Mouse (Mus musculus): ENCODE measurements around the gene Tdrd7. TPM values are rescaled to one million over a fixed set of nuclear protein-coding genes. Genes with fewer than 3 reads are reported as not detected.

The Tdrd7 gene
- polyA plus RNA-seq, 1 experiment from 2014 or later: 24.9 TPM

- Histone ChIP-seq H3K9me3 (replicated peaks; ENCODE audit: control insufficient read depth, low read length, poor library complexity, severe bottlenecking) (no peaks in the 10 kb centered on the region), H3K27me3 (ENCODE audit: control insufficient read depth, insufficient read depth, low read depth, low read length) (no peaks in the 10 kb centered on the region), H3K4me1 (ENCODE audit: control insufficient read depth, insufficient read depth, low read length) (no peaks in the 10 kb centered on the region), H3K4me3 (ENCODE audit: low read depth, low read length) (no peak overlapping the region), H3K4me2 (ENCODE audit: low read length) (no peak overlapping the region), H3K9ac (ENCODE audit: low read depth, low read length) (no peak overlapping the region), H3K36me3 (ENCODE audit: control insufficient read depth, insufficient read depth, low read length) (peaks cover 5% of the 10 kb centered on the region; the same call in 1 of the 2 replicates), H3K27ac (ENCODE audit: low read length) (no peak overlapping the region)
- 78% methylated on average over 6 of the region's 6 CpGs for WGBS
- no peak for ATAC-seq
Observed at GRCm38 (mm10) chr4:45990427-45991135, 25.4 kb downstream of the Tdrd7 start.

- no peak overlapping the region for H3K4me2 ChIP-seq (ENCODE audit: low read length)
- H3K9ac ChIP-seq (ENCODE audit: low read depth, low read length): no peak overlapping the region
- H3K36me3 ChIP-seq (ENCODE audit: control insufficient read depth, insufficient read depth, low read length): peaks cover 7% of the 10 kb centered on the region
- no peak overlapping the region for H3K27ac ChIP-seq (ENCODE audit: low read length)
- no peaks in the 10 kb centered on the region for H3K9me3 ChIP-seq (replicated peaks; ENCODE audit: control insufficient read depth, low read length, poor library complexity, severe bottlenecking)
- no peak for ATAC-seq
- H3K4me1 ChIP-seq (ENCODE audit: control insufficient read depth, insufficient read depth, low read length): no peaks in the 10 kb centered on the region
- H3K4me3 ChIP-seq (ENCODE audit: low read depth, low read length): no peak overlapping the region
- no peaks in the 10 kb centered on the region for H3K27me3 ChIP-seq (ENCODE audit: control insufficient read depth, insufficient read depth, low read depth, low read length)
- WGBS: 91% methylated on average over 4 of the region's 4 CpGs
Observed at GRCm38 (mm10) chr4:45998536-45998935, 33.4 kb downstream of the Tdrd7 start.

- WGBS: 90% methylated on average over 5 of the region's 5 CpGs
Observed at GRCm38 (mm10) chr4:46008142-46008793, 43.1 kb downstream of the Tdrd7 start.

GRCm38 (mm10) chr4:46011698-46012097 is 46.6 kb downstream of the Tdrd7 start:
- Histone ChIP-seq H3K36me3 (ENCODE audit: control insufficient read depth, insufficient read depth, low read length) (peaks cover 12% of the 10 kb centered on the region), H3K4me3 (ENCODE audit: low read depth, low read length) (no peak overlapping the region), H3K9me3 (replicated peaks; ENCODE audit: control insufficient read depth, low read length, poor library complexity, severe bottlenecking) (no peaks in the 10 kb centered on the region), H3K4me1 (ENCODE audit: control insufficient read depth, insufficient read depth, low read length) (no peaks in the 10 kb centered on the region), H3K9ac (ENCODE audit: low read depth, low read length) (no peak overlapping the region), H3K4me2 (ENCODE audit: low read length) (no peak overlapping the region), H3K27me3 (ENCODE audit: control insufficient read depth, insufficient read depth, low read depth, low read length) (no peaks in the 10 kb centered on the region), H3K27ac (ENCODE audit: low read length) (no peak overlapping the region)
- WGBS: 96% methylated on average over 2 of the region's 2 CpGs
- ATAC-seq: no peak

More at GRCm38 (mm10) chr4:46008142-46008793, 43.1 kb downstream of the Tdrd7 start:
- no peak for ATAC-seq
- Histone ChIP-seq H3K36me3 (ENCODE audit: control insufficient read depth, insufficient read depth, low read length) (peaks cover 20% of the 10 kb centered on the region), H3K27ac (ENCODE audit: low read length) (no peak overlapping the region), H3K9ac (ENCODE audit: low read depth, low read length) (no peak overlapping the region), H3K9me3 (replicated peaks; ENCODE audit: control insufficient read depth, low read length, poor library complexity, severe bottlenecking) (no peaks in the 10 kb centered on the region), H3K4me1 (ENCODE audit: control insufficient read depth, insufficient read depth, low read length) (no peaks in the 10 kb centered on the region), H3K27me3 (ENCODE audit: control insufficient read depth, insufficient read depth, low read depth, low read length) (no peaks in the 10 kb centered on the region), H3K4me2 (ENCODE audit: low read length) (no peak overlapping the region), H3K4me3 (ENCODE audit: low read depth, low read length) (no peak overlapping the region)

GRCm38 (mm10) chr4:46015605-46016004 is 50.5 kb downstream of the Tdrd7 start:
- Histone ChIP-seq H3K4me3 (ENCODE audit: low read depth, low read length) (no peak overlapping the region), H3K36me3 (ENCODE audit: control insufficient read depth, insufficient read depth, low read length) (peaks cover 16% of the 10 kb centered on the region; the same call in 1 of the 2 replicates), H3K27me3 (ENCODE audit: control insufficient read depth, insufficient read depth, low read depth, low read length) (no peaks in the 10 kb centered on the region), H3K27ac (ENCODE audit: low read length) (no peak overlapping the region), H3K4me1 (ENCODE audit: control insufficient read depth, insufficient read depth, low read length) (no peaks in the 10 kb centered on the region), H3K4me2 (ENCODE audit: low read length) (no peak overlapping the region), H3K9ac (ENCODE audit: low read depth, low read length) (no peak overlapping the region), H3K9me3 (replicated peaks; ENCODE audit: control insufficient read depth, low read length, poor library complexity, severe bottlenecking) (no peaks in the 10 kb centered on the region)
- no peak for ATAC-seq
- WGBS: 93% methylated on average over 1 of the region's 1 CpGs

GRCm38 (mm10) chr4:46023021-46023481 is 57.9 kb downstream of the Tdrd7 start:
- Histone ChIP-seq H3K27ac (ENCODE audit: low read length) (no peak overlapping the region), H3K9ac (ENCODE audit: low read depth, low read length) (no peak overlapping the region), H3K27me3 (ENCODE audit: control insufficient read depth, insufficient read depth, low read depth, low read length) (no peaks in the 10 kb centered on the region), H3K4me3 (ENCODE audit: low read depth, low read length) (no peak overlapping the region), H3K9me3 (replicated peaks; ENCODE audit: control insufficient read depth, low read length, poor library complexity, severe bottlenecking) (no peaks in the 10 kb centered on the region), H3K4me2 (ENCODE audit: low read length) (no peak overlapping the region), H3K4me1 (ENCODE audit: control insufficient read depth, insufficient read depth, low read length) (no peaks in the 10 kb centered on the region), H3K36me3 (ENCODE audit: control insufficient read depth, insufficient read depth, low read length) (peaks cover 3% of the 10 kb centered on the region; the same call in 1 of the 2 replicates)
- 84% methylated on average over 3 of the region's 3 CpGs for WGBS
- no peak for ATAC-seq

- H3K27ac ChIP-seq (ENCODE audit: low read length): no peak overlapping the region
- WGBS: 48% methylated on average over 7 of the region's 7 CpGs
- no peak overlapping the region for H3K4me3 ChIP-seq (ENCODE audit: low read depth, low read length)
- H3K27me3 ChIP-seq (ENCODE audit: control insufficient read depth, insufficient read depth, low read depth, low read length): no peaks in the 10 kb centered on the region
- ATAC-seq: no peak
- no peaks in the 10 kb centered on the region for H3K4me1 ChIP-seq (ENCODE audit: control insufficient read depth, insufficient read depth, low read length)
- H3K36me3 ChIP-seq (ENCODE audit: control insufficient read depth, insufficient read depth, low read length): no peaks in the 10 kb centered on the region; the same call in 1 of the 2 replicates
- H3K9me3 ChIP-seq (replicated peaks; ENCODE audit: control insufficient read depth, low read length, poor library complexity, severe bottlenecking): no peaks in the 10 kb centered on the region
- no peak overlapping the region for H3K4me2 ChIP-seq (ENCODE audit: low read length)
- H3K9ac ChIP-seq (ENCODE audit: low read depth, low read length): no peak overlapping the region
Observed at GRCm38 (mm10) chr4:46025893-46026292, 60.8 kb downstream of the Tdrd7 start.

- Histone ChIP-seq H3K9ac (ENCODE audit: low read depth, low read length) (no peak overlapping the region), H3K4me3 (ENCODE audit: low read depth, low read length) (no peak overlapping the region), H3K36me3 (ENCODE audit: control insufficient read depth, insufficient read depth, low read length) (no peaks in the 10 kb centered on the region; the same call in 1 of the 2 replicates), H3K27me3 (ENCODE audit: control insufficient read depth, insufficient read depth, low read depth, low read length) (no peaks in the 10 kb centered on the region), H3K4me1 (ENCODE audit: control insufficient read depth, insufficient read depth, low read length) (no peaks in the 10 kb centered on the region), H3K9me3 (replicated peaks; ENCODE audit: control insufficient read depth, low read length, poor library complexity, severe bottlenecking) (no peaks in the 10 kb centered on the region), H3K27ac (ENCODE audit: low read length) (no peak overlapping the region), H3K4me2 (ENCODE audit: low read length) (no peak overlapping the region)
- WGBS: 60% methylated on average over 6 of the region's 6 CpGs
- no peak for ATAC-seq
Observed at GRCm38 (mm10) chr4:46028224-46028623, 63.1 kb downstream of the Tdrd7 start.

GRCm38 (mm10) chr4:46028781-46029180 is 63.6 kb downstream of the Tdrd7 start:
- no peak for ATAC-seq
- H3K4me2 ChIP-seq (ENCODE audit: low read length): no peak overlapping the region
- no peaks in the 10 kb centered on the region for H3K27me3 ChIP-seq (ENCODE audit: control insufficient read depth, insufficient read depth, low read depth, low read length)
- H3K27ac ChIP-seq (ENCODE audit: low read length): no peak overlapping the region
- WGBS: 82% methylated on average over 4 of the region's 4 CpGs
- H3K4me1 ChIP-seq (ENCODE audit: control insufficient read depth, insufficient read depth, low read length): no peaks in the 10 kb centered on the region
- no peaks in the 10 kb centered on the region; the same call in 1 of the 2 replicates for H3K36me3 ChIP-seq (ENCODE audit: control insufficient read depth, insufficient read depth, low read length)
- no peak overlapping the region for H3K9ac ChIP-seq (ENCODE audit: low read depth, low read length)
- H3K4me3 ChIP-seq (ENCODE audit: low read depth, low read length): no peak overlapping the region
- no peaks in the 10 kb centered on the region for H3K9me3 ChIP-seq (replicated peaks; ENCODE audit: control insufficient read depth, low read length, poor library complexity, severe bottlenecking)
